Mouse (Mus musculus): Measurements from ENCODE around the gene Epp13.
"Not testable (repeated sequence)": the region's sequence is repeated elsewhere in the genome, so short reads cannot be mapped to it uniquely, and the experiment has no call there.

DNA sequence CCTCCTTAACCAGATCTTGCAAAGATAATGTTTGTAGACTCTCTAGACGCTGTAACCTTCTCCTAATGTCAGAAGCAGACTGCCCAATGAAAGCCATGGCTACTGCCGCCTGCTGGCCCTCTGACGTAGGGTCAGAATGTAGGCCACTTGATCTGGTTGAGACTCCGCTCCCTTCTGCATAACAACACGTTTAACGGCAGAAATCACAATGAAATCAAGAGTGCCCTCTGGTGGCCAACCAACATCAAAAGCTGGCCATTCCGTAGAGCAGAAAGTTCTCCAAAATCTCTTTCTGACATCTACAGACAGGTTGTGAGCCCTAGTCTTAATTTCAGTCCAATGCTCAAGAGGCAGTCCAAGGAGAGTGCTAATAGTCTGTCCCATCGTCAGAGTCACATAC is 24.0 kb upstream of the Epp13 start:
- TF ChIP-seq CTCF, EP300 (IDR thresholded peaks at IDR 0.05; ENCODE audit: low read depth): not testable (repeated sequence)

All from liver, postnatal 0 days (tissue).